In genomic region chr17:63184844-63185504, GRCm38 (mm10) we compare ENCODE assay signal across 12 mouse cellular contexts.
DNase-seq lines count a peak whose midpoint lies in the region; ATAC-seq and TF ChIP-seq lines count a peak whose summit lies in the region.
"Had no signal": no experiment of that assay in that cellular context is flagged by ENCODE, and none has a peak within 500 bp of the region (broad histone marks: within the 10 kb centered on the region; RNA-seq: fewer than 3 reads in every experiment).

No protein-coding gene starts in this region.

- no peak overlapping the region for H3K9ac ChIP-seq in hindbrain, embryonic 11.5 days (ENCODE audit: low read depth, low read length)
- no peak overlapping the region for H3K9ac ChIP-seq in midbrain, embryonic 12.5 days (replicated peaks)
- H3K9ac ChIP-seq in midbrain, postnatal 0 days (replicated peaks; ENCODE audit: low read length, poor library complexity, severe bottlenecking) = no peak overlapping the region
- H3K9ac ChIP-seq in hindbrain, postnatal 0 days (replicated peaks; ENCODE audit: low read length) = no peak overlapping the region
- H3K9ac ChIP-seq: liver, embryonic 12.5 days had no signal

- H3K4me3 ChIP-seq in hindbrain, embryonic 11.5 days (ENCODE audit: low read depth, low read length) = no peak overlapping the region
- H3K4me3 ChIP-seq in hindbrain, embryonic 10.5 days = no peak overlapping the region
- H3K4me3 ChIP-seq in midbrain, embryonic 12.5 days = no peak overlapping the region
- H3K4me3 ChIP-seq in midbrain, postnatal 0 days (ENCODE audit: low read depth, low read length) = no peak overlapping the region
- no peak overlapping the region for H3K4me3 ChIP-seq in hindbrain, postnatal 0 days (ENCODE audit: low read length)
- H3K4me3 ChIP-seq: heart, adult 2 months; liver, embryonic 12.5 days had no signal

- H3K27ac ChIP-seq in hindbrain, embryonic 11.5 days (ENCODE audit: low read depth, low read length) = no peak overlapping the region
- no peak overlapping the region for H3K27ac ChIP-seq in hindbrain, embryonic 10.5 days
- H3K27ac ChIP-seq in midbrain, embryonic 12.5 days (replicated peaks) = 0 out of 2 replicates have a peak overlapping the region, but pooled peaks have one; percentile 2
- no peak overlapping the region for H3K27ac ChIP-seq in midbrain, postnatal 0 days (ENCODE audit: low read depth, low read length)
- H3K27ac ChIP-seq in hindbrain, postnatal 0 days = no peak overlapping the region
- H3K27ac ChIP-seq: heart, adult 2 months; liver, embryonic 12.5 days had no signal

- H3K4me2 ChIP-seq in hindbrain, embryonic 11.5 days (replicated peaks; ENCODE audit: low read depth, low read length) = no peak overlapping the region
- 0 out of 2 replicates have a peak overlapping the region, but pooled peaks have one; percentile 25 for H3K4me2 ChIP-seq in midbrain, embryonic 12.5 days (replicated peaks)
- no peak overlapping the region for H3K4me2 ChIP-seq in midbrain, postnatal 0 days (ENCODE audit: low read depth, low read length, poor library complexity, severe bottlenecking)
- peak overlapping the region; percentile 29 for H3K4me2 ChIP-seq in hindbrain, postnatal 0 days (ENCODE audit: low read depth, low read length)
- H3K4me2 ChIP-seq: liver, embryonic 12.5 days had no signal

- 48% methylated on average over 10 of the region's 10 CpGs for WGBS in hindbrain, embryonic 11.5 days
- 57% methylated on average over 10 of the region's 10 CpGs for WGBS in hindbrain, embryonic 10.5 days
- WGBS in midbrain, embryonic 12.5 days = 32% methylated on average over 10 of the region's 10 CpGs
- 43% methylated on average over 10 of the region's 10 CpGs for WGBS in midbrain, postnatal 0 days
- WGBS in hindbrain, postnatal 0 days = 38% methylated on average over 10 of the region's 10 CpGs

- H3K36me3 ChIP-seq in hindbrain, embryonic 11.5 days (ENCODE audit: control insufficient read depth, insufficient read depth, low read length) = no peaks in the 10 kb centered on the region
- no peaks in the 10 kb centered on the region for H3K36me3 ChIP-seq in hindbrain, embryonic 10.5 days
- H3K36me3 ChIP-seq in midbrain, embryonic 12.5 days = no peaks in the 10 kb centered on the region
- no peaks in the 10 kb centered on the region for H3K36me3 ChIP-seq in midbrain, postnatal 0 days (ENCODE audit: insufficient read depth, low read length)
- no peaks in the 10 kb centered on the region for H3K36me3 ChIP-seq in hindbrain, postnatal 0 days (ENCODE audit: insufficient read depth, low read length)
- H3K36me3 ChIP-seq: liver, embryonic 12.5 days had no signal

- TF ChIP-seq CTCF in midbrain, postnatal 0 days (IDR thresholded peaks at IDR 0.05) = no peak
- no peak for TF ChIP-seq CTCF in hindbrain, postnatal 0 days (IDR thresholded peaks at IDR 0.05; ENCODE audit: low read depth)

- H3K4me1 ChIP-seq in hindbrain, embryonic 11.5 days (replicated peaks; ENCODE audit: control insufficient read depth, insufficient read depth, low read length) = no peaks in the 10 kb centered on the region
- peaks cover 18% of the 10 kb centered on the region for H3K4me1 ChIP-seq in hindbrain, embryonic 10.5 days (replicated peaks)
- peaks cover 18% of the 10 kb centered on the region; the same call in 1 of the 2 replicates for H3K4me1 ChIP-seq in midbrain, embryonic 12.5 days
- no peaks in the 10 kb centered on the region for H3K4me1 ChIP-seq in midbrain, postnatal 0 days (ENCODE audit: insufficient read depth, low read length)
- H3K4me1 ChIP-seq in hindbrain, postnatal 0 days (ENCODE audit: insufficient read depth, low read length) = peaks cover 10% of the 10 kb centered on the region; the same call in 1 of the 2 replicates

- no peaks in the 10 kb centered on the region; the same call in 1 of the 2 replicates for H3K27me3 ChIP-seq in hindbrain, embryonic 11.5 days (ENCODE audit: control insufficient read depth, insufficient read depth, low read length)
- peaks cover 4% of the 10 kb centered on the region; the same call in 1 of the 2 replicates for H3K27me3 ChIP-seq in hindbrain, embryonic 10.5 days (ENCODE audit: insufficient read depth, poor library complexity, severe bottlenecking)
- peaks cover 13% of the 10 kb centered on the region for H3K27me3 ChIP-seq in midbrain, embryonic 12.5 days
- H3K27me3 ChIP-seq in midbrain, postnatal 0 days (ENCODE audit: insufficient read depth, low read length) = no peaks in the 10 kb centered on the region
- no peaks in the 10 kb centered on the region for H3K27me3 ChIP-seq in hindbrain, postnatal 0 days (ENCODE audit: insufficient read depth, low read length)
- H3K27me3 ChIP-seq: liver, embryonic 12.5 days had no signal

- ATAC-seq in hindbrain, embryonic 11.5 days (ENCODE audit: low FRiP score) = peak; percentile 74
- peak; percentile 58 for ATAC-seq in midbrain, embryonic 12.5 days (ENCODE audit: low FRiP score, low read depth)
- no peak for ATAC-seq in midbrain, postnatal 0 days (ENCODE audit: low FRiP score)
- ATAC-seq in hindbrain, postnatal 0 days = 0 out of 2 replicates have a peak, but pooled peaks have one; percentile 12
- ATAC-seq: activated CD4-positive, CD25-positive, alpha-beta regulatory T cell, adult 4 months; liver, embryonic 12.5 days had no signal

- no peak for DNase-seq in hindbrain, embryonic 11.5 days (ENCODE audit: low spot score)
- no peak for DNase-seq in hindbrain, embryonic 10.5 days (ENCODE audit: low spot score)
- no peak for DNase-seq in midbrain, postnatal 0 days (ENCODE audit: low spot score)
- DNase-seq in hindbrain, postnatal 0 days (ENCODE audit: low spot score) = no peak
- peak; percentile 33 for DNase-seq in retina, postnatal 1 day
- no peak for DNase-seq in layer of hippocampus, adult 9-11 months
- DNase-seq in Muller cell, postnatal 12 days (ENCODE audit: inconsistent ontology term) = no peak
- DNase-seq: thymus, postnatal 4 days had no signal

- H3K9me3 ChIP-seq in hindbrain, embryonic 11.5 days (ENCODE audit: control insufficient read depth, low read length) = no peaks in the 10 kb centered on the region
- no peaks in the 10 kb centered on the region for H3K9me3 ChIP-seq in hindbrain, embryonic 10.5 days
- no peaks in the 10 kb centered on the region for H3K9me3 ChIP-seq in midbrain, embryonic 12.5 days
- H3K9me3 ChIP-seq in midbrain, postnatal 0 days (ENCODE audit: low read length) = no peaks in the 10 kb centered on the region
- H3K9me3 ChIP-seq in hindbrain, postnatal 0 days (ENCODE audit: low read length) = no peaks in the 10 kb centered on the region
- H3K9me3 ChIP-seq: liver, embryonic 12.5 days had no signal

Comparison
In these comparisons a context has a peak if more than half of its experiments do, and no peak if none do; other contexts are left out.
1. H3K4me2 ChIP-seq: peak in midbrain, embryonic 12.5 days (single experiment) and hindbrain, postnatal 0 days (single experiment); none in hindbrain, embryonic 11.5 days (single experiment) and midbrain, postnatal 0 days (single experiment).